Mouse (Mus musculus): ENCODE results near the gene Hecw2.

Hecw2 gene

GRCm38 (mm10) chr1:53889806-53890205 is 305.2 kb downstream of the Hecw2 start:
- no peak for DNase-seq (ENCODE audit: low read depth)

- DNase-seq (ENCODE audit: low read depth), result no peak
Observed at GRCm38 (mm10) chr1:53882480-53882879, 312.5 kb downstream of the Hecw2 start.

GRCm38 (mm10) chr1:53875919-53876318 is 319.0 kb downstream of the Hecw2 start:
- DNase-seq (ENCODE audit: low read depth), result no peak

GRCm38 (mm10) chr1:53867316-53867715 is 327.7 kb downstream of the Hecw2 start:
- no peak for DNase-seq (ENCODE audit: low read depth)

GRCm38 (mm10) chr1:53866374-53866902 is 328.5 kb downstream of the Hecw2 start:
- DNase-seq (ENCODE audit: low read depth), result no peak

DNA sequence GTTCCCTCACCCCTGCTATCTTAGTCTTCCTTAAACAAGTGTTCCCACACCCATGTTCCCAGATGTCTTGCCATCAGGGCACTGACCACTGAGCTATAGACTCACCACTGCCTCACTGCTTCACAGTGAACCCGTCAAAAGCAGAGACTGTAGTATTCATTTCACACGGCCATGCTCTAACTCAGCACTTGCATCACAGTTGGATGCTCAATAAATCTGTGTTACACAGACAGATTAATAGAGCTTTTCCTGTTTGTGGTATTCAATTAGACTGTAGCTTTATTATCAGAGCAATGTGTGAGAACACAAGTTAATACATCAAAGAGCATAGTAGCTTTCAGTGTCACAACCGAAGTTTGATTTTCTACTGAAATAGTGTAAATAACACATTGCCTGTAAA is 330.9 kb downstream of the Hecw2 start:
- no peak for DNase-seq (ENCODE audit: low read depth)

GRCm38 (mm10) chr1:53860611-53861010 is 334.4 kb downstream of the Hecw2 start:
- DNase-seq (ENCODE audit: low read depth), result no peak

GRCm38 (mm10) chr1:53859175-53859574 is 335.8 kb downstream of the Hecw2 start:
- DNase-seq (ENCODE audit: low read depth), result no peak

DNA sequence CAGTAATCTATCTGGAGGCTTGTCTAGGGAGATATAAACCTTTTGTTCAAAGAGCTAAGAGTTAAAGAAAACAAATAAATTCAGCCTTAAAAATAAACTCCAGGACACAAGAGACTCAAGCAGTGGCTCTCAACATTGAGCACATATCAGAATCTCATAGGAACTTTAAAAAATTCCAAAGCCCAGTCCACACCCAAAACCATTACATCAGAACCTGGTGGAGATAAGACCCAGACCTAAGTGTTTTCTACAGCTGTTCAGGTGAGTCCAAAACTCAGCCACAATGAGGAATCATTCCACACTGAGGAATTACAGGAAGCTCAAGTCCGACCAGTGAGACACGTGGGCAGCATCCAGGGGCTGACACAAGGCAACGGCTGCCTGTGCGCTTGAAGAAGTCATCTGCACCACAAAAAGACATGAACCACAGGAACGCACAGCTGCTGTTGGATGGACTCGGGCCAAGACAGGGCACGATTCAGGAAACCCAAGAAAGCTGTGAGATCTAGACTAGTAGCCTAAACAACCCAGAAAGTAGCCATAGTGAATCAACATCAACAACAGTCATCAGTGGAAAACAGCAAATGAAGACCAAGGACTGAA is 338.4 kb downstream of the Hecw2 start:
- no peak for DNase-seq (ENCODE audit: low read depth)

GRCm38 (mm10) chr1:53855732-53856131 is 339.2 kb downstream of the Hecw2 start:
- no peak for DNase-seq (ENCODE audit: low read depth)

DNA sequence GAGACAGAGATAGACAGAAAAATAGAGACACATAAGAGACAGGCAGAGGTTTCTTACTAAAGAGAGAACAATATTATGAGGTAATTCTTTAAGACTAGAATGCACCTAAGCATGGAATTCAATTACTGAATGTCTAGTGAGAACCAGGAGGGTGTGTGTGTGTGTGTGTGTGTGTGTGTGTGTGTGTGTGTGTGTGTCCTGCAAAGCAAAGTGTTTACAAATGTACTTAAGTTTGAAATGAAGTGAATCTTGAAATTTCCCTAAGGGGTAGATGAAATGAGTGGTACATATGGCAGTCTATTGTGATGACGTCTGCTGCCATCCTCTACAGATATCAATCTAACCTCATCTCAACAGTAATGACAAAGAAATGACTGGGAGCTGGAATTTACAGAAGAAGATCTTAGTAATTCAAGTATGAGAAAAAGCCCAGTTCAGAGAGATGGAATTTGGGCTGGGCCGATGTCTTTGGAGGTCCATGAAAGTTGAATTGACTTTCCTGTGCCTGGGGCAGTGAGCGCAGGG is 342.8 kb downstream of the Hecw2 start:
- DNase-seq (ENCODE audit: low read depth), result no peak

GRCm38 (mm10) chr1:53851334-53851733 is 343.6 kb downstream of the Hecw2 start:
- peak; percentile 51 for DNase-seq (ENCODE audit: low read depth)

GRCm38 (mm10) chr1:53850891-53851290 is 344.1 kb downstream of the Hecw2 start:
- DNase-seq (ENCODE audit: low read depth), result peak; percentile 63

- no peak for DNase-seq (ENCODE audit: low read depth)
Observed at GRCm38 (mm10) chr1:53846665-53847237, 348.2 kb downstream of the Hecw2 start.

DNA sequence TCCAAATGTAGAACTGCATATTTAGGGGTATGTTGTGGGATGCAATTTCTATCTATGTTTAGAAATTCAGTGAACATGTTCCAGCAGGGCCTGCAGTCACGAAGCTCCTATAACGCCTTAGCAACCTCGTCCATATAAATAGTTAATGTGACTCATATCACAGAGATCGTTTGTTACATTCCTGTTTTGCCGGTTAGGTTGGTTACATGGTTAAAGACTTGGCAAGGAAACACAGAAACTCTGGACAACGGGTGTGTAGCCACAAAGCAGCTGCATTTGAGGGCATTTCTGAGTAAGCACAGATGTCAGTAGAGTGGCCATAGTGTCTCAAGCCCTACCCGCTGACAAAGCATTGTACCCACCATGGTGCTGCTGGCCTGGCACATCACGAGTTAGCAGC is 349.1 kb downstream of the Hecw2 start:
- no peak for DNase-seq (ENCODE audit: low read depth)

GRCm38 (mm10) chr1:53844914-53845612 is 349.9 kb downstream of the Hecw2 start:
- DNase-seq (ENCODE audit: low read depth), result no peak

- no peak for DNase-seq (ENCODE audit: low read depth)
Observed at GRCm38 (mm10) chr1:53844122-53844913, 350.6 kb downstream of the Hecw2 start.

GRCm38 (mm10) chr1:53843051-53843450 is 351.9 kb downstream of the Hecw2 start:
- DNase-seq (ENCODE audit: low read depth), result no peak

GRCm38 (mm10) chr1:53841080-53841479 is 353.9 kb downstream of the Hecw2 start:
- no peak for DNase-seq (ENCODE audit: low read depth)

DNA sequence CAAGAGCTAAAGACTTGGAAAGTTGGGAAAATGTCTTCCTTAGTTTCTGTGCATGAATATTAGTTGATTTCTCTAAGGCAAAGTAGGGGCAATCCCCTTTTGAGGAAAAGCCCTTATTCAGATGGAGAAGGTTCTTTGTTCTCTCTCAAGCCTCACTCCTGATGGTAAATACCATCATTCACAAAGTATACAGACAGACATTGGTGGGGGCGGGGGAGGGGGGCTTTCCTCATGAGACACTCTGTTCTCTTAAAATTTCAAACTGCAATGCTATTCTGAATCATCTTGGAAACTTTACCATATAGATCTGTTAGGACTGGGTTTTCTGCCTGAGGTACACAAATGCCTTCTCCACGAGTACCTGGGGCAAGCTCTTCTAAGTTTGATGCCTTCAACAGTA is 355.6 kb downstream of the Hecw2 start:
- DNase-seq (ENCODE audit: low read depth), result no peak

DNA sequence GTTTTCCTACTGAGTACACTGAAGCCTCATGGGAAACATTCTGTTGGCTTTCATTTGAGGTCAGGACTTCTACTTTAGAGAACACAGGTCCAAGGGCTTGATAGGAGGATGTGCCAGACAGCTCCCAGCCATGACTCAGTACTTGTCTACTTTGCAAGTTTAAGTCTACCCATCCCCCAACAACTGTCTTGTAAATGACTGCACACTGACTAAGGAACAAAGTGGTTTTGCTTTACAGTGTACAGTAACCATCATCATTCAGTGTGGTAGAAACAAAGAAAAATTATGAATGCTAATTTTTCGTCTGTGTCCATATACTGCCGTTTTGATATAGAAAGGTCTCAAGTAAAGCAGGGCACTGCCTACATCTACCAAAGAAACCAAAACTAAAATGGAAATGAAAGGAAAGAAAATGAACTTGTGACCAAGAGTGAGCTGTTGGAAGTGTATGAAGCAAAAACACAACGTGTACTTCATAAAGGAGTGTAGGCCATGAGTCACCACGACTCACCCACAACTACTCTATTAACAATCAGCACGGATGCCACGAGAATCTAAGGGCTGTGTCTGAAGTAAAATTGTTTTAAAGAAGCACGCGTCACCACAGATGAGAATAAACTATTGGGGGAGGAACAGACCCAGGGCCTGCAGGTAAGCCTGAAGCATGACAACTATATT is 356.6 kb downstream of the Hecw2 start:
- no peak for DNase-seq (ENCODE audit: low read depth)

DNA sequence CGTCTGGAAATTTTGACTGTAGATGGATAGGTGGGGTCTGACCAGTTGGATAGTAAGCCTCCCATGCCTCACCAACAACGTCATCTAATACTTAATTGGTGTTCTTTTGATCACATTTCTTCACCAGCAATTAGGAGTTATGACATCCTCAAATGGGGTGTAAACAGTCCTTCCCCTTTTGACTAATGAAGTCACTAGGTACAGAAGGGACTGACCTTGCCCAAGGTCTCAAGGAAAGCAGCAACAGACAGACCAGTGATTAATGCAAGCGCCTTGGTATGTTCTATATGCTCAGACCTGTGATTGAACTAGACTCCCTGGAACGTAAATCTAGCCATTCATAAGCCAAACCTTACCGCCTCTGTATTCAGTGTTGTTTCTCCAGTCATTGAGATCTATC is 364.7 kb downstream of the Hecw2 start:
- no peak for DNase-seq (ENCODE audit: low read depth)

Measured in c-Kit-positive CD71-negative TER-119-negative erythroid progenitor cells, embryonic 14.5 days (primary cell).